Mouse (Mus musculus) frontal cortex, postnatal 14 days (tissue): ENCODE results near the gene Ythdc1.
"Not testable (repeated sequence)": the region's sequence is repeated elsewhere in the genome, so short reads cannot be mapped to it uniquely, and the experiment has no call there.

ENCODE experiments used
- DNase-seq, 2 experiments: peaks; one replicate each; pipeline ENCODE4 v3.0.0; 2022; ENCODE audit warnings: low spot score in 2 of 2

Gene Ythdc1

DNA sequence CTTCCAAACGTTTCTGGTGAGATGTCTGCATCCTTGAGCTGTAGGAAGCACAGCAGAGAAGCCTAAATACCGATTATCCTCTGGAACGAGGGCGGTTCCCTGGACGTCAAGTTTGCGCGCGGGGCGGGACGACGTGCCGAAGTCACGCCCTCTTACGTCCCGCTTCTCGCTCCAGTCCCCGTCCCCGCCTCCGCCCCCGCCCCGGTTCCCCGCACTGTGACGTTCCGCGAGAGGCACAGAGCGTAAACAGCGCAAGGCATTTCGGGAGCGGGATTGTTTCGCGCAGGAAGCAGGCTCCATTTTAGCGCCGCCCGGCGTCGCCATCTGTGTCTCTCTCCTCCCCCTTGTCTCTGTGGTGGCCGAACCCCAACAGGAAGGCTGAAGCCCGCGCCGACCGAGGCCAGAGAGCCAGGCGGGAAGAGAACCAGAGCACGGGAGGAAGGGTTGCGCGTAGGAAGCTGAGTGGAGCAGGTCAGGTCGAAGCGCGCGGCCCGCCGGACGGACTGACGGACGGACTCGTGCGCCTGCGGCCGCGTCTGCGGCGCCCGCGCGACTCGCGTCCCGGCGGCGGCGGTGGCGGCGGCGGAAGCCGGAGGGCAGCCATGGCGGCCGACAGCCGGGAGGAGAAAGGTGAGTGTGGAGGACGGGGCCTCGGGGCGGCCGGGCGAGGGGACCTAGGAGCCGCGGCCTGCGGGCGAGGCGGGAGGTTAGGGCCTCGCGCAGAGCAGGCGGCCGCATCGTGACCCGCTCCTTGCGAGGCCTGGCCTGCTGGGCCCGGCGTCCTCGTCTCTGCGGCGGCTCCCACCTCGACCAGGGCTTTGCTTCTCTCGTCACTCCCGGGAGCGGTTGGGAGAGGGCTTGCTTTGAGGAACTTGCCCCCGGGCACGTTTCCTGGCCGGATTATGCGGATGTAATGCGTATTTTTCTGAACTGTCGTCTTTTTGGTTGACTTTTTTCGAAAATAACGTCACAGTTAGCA lies at the start of gene Ythdc1:
TSS of gene Ythdc1 (plus strand) at position 260 of the 979 bp plus-strand sequence.
- DNase-seq = peak; percentile 87 to 90

GRCm38 (mm10) chr5:86769015-86769658 lies 34.9 kb upstream of the Ythdc1 start:
- no peak for DNase-seq

DNA sequence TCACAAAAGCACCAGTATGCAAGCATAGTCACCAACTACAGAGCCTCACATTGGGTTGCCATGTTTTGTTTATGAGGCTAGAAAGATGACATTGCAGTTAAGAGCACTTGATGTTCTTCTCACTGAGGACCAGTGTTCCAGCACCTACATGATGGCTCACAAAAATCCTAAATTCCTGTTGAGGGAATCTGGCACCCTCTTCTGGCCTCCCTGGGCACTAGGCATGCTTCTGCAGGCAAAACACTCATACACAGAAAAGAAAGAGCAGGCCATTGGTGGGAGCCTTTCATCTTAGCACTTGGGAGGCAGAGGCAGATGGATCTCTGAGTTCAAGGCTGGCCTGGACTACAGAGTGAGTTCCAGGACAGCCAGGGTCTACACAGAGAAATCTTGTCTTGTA lies 33.0 kb upstream of the Ythdc1 start:
- no peak for DNase-seq

DNA sequence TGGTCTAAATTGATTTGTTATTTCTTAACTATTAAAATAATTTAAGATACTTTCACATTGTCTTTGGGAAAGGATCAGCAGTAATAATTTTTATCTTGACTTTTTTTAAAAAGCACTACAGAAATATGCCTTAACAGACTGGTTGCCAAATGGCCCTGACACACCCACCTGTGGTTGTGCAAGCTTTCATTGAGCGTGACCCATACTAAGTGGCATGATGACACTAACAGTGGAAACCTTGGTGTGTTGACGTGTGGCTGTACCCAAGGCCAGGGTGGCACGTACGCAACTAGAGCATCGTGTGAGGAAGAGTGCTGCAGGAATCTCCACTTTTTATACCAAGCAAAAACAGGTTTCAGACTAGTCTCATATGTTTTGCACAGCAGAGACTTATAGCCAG lies 27.1 kb upstream of the Ythdc1 start:
- DNase-seq = no peak

DNA sequence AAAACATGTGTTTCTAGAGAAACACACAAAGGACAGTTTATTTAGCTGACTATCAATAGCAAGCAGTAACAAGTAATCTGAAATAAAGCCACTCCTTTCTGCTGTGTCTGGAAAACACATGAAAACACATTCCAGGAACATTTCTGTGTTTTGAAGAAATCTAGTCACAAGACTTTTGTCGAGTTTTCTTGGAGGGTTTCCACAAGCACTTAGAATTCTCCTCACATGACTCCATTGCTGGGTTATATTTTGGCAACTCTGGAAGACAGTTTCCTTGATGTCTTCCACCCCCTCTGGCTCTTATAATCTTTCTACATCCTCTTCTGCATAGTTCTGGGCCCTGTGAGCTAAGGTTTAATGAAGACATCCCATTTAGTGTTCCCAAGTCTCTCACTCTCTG lies 25.6 kb upstream of the Ythdc1 start:
- no peak for DNase-seq

- DNase-seq = no peak
These were observed 21.0 kb upstream of the Ythdc1 start for GRCm38 (mm10) chr5:86783059-86783458.

- no peak for DNase-seq
These were observed 19.8 kb upstream of the Ythdc1 start for GRCm38 (mm10) chr5:86784205-86784604.

- DNase-seq = no peak
These were observed 17.2 kb upstream of the Ythdc1 start for GRCm38 (mm10) chr5:86786798-86787197.

DNA sequence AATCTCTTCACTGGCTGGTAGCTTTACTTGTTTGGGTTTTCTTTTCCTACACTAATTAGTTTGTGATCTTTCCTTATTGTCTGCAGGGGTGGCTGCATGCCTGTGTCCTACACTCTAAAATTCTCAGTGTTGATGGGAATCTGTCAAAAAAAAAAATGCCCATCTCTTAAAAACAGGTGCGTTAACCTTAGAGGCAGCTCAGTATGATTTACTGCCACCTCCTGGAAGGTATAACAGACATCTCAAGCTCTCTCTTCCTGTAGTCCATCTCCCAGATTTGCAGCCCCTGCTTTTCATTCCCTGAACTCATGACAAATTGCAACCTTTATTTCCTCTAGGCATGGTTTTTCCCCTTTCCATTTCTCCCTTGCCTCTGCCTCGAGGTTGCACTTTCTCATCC lies 14.1 kb upstream of the Ythdc1 start:
- DNase-seq = no peak

GRCm38 (mm10) chr5:86792249-86792648 lies 11.8 kb upstream of the Ythdc1 start:
- DNase-seq = no peak

GRCm38 (mm10) chr5:86792807-86793206 lies 11.2 kb upstream of the Ythdc1 start:
- DNase-seq = no peak

GRCm38 (mm10) chr5:86816795-86817194 lies 12.8 kb downstream of the Ythdc1 start:
- no peak for DNase-seq

- not testable (repeated sequence) for DNase-seq
These were observed 32.4 kb downstream of the Ythdc1 start for GRCm38 (mm10) chr5:86836378-86836777.

GRCm38 (mm10) chr5:86838110-86838509 lies 34.1 kb downstream of the Ythdc1 start:
- DNase-seq = no peak

DNA sequence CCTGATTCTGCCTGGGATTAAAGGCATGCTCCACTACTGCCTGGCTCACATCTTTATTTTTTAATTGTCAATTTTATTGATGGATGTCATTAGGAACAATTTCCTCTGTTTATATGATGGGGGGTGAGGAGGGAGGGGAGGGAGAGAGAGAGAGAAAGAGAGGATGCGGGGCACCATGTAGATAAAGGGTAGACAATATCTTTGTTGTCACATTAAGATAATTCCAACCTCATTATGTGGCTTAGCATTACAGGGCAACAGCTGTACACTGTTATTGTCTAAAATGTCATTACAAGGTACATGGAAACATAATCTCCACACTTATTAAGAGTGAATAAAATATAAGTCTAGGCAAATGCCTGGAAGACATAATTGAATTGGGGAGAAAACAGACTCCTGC lies 35.5 kb downstream of the Ythdc1 start:
- DNase-seq = no peak

DNA sequence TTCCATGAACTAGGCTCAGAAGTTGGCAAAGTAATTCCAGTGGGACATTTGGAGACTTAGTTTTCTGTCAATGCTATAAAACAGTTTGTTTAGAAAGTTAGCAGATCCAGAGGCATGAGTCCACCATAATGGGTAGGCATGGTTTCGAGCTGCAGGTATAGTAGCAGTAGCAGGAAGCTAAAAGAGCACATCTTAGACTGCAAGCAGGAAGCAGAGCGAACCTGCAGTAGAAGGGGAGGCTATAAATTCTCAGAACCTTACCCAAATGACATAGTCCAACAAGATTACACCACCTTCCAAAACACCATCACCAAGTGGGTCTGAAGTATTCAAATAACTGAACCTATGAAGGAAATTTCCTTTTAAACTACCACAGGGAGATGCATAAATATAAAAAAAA lies 36.2 kb downstream of the Ythdc1 start:
- no peak for DNase-seq

GRCm38 (mm10) chr5:86841261-86841660 lies 37.2 kb downstream of the Ythdc1 start:
- not testable (repeated sequence) for DNase-seq

DNA sequence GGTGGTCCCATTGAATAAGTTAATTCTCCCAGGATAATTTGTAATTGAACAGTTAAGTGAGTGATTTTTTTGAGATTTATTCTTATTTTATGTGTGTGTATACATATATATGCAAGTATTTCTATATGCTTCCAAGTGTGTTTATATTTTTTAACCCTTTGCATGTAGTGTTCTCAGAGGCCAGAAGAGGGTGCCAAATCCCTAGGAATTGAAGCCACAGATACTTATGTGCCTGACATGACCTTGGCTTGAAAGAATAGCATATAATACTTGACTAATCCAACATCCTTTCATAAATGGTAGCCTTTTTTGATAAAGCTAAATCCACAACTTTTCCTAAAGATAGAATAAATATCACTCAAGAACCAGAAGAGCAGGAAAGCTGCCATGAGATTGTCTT lies 46.1 kb downstream of the Ythdc1 start:
- no peak for DNase-seq

GRCm38 (mm10) chr5:86851658-86852057 lies 47.6 kb downstream of the Ythdc1 start:
- no peak for DNase-seq

DNA sequence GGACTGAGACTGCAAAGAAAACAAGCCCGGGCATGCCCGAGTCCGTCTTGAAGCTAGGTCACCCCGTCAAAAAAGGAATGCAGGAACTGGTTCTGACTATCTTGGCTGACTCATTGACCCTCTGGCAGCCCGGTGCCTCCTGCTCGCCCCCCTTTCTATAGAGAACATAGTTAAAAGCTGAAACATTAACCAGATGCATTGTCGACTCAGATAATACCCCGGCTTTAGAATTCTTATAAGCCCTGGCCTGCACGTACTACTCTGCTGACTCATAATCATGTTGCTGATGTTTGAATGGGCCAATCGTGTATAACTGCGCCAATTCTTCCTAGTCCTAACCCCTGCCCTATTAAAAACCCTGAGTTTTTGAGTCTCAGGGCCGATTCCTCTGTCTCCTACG lies 52.5 kb downstream of the Ythdc1 start:
- not testable (repeated sequence) for DNase-seq

GRCm38 (mm10) chr5:86857682-86858081 lies 53.7 kb downstream of the Ythdc1 start:
- no peak for DNase-seq

- DNase-seq = no peak
These were observed 54.3 kb downstream of the Ythdc1 start for GRCm38 (mm10) chr5:86858336-86858735.

DNA sequence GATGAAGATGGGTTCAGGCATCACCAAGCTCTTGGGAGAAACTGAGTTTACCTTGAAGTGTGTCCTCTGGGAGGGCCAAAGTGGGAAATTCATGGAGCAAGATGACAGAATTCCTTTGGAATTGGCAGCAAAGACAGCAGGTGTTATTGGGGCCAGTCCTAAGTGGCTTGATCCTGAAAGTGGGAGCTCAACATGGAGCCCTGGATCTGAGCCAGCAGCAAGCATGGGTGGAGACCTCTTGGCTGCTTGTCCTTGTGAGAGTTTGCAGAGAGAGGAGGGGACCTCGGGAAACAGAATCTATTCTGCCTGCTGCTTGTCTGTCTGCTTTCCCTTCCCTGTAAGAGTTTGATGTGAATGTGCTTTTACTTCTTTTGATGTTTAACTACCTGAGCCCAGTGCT lies 67.9 kb downstream of the Ythdc1 start:
- no peak for DNase-seq
